Mouse (Mus musculus): ENCODE data around the gene Mcee. TPM values are rescaled to one million over a fixed set of nuclear protein-coding genes. Genes with fewer than 3 reads are reported as not detected.

Gene Mcee
- total and polyA plus RNA-seq, 3 experiments, result 18.2 to 22.6 TPM; not detected in 1

DNA sequence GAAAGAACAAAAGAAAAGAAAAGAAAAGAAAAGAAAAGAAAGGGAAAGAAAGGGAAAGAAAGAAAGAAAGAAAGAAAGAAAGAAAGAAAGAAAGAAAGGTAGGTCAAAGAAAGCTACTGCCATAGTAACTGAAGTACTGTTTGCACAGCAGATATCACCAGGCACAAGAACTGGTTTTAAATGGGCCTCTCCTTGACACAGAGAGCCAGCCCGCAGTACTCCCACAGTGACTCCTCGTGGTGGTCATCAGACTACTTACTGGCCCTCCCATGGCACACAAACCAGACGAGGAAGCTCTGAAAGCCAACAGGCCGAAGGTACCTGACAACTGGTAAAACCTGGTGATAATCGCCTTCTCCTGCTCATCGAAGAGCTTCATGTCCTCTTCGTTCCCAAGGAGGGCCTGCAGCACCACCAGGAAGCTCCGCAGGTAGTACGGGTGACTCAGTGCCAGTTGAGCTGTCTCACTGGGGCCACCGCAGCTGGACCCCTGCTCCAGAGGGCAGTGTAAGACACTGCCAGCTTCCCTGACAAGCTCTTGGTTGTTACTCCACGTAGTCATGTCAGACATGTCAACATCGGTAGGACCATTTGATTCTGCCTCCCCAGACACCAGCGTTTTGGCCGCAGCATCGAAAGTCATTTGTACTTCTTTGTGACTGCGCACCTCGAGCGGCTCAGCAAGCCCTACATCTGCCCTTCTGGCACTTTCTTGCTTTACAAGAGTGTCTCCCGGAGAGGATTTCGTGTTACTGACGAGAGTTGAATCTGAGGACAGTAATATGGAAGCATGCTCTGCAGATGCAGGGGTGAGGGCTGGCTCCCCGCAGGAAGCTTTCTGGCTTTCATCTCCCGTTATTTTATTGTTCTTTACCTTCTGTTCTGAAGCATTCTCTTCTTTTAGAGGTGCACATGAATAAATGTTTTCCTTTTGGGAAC lies 20.2 kb upstream of the Mcee start:
- peaks cover 3 to 4% of the 10 kb centered on the region in 2 experiments for H3K36me3 ChIP-seq (ENCODE audit: control insufficient read depth in 1 of 2, insufficient read depth in 2 of 2, low read length in 2 of 2)
- H3K4me3 ChIP-seq (ENCODE audit: control insufficient read depth in 1 of 2, insufficient read depth in 1 of 2, low read depth in 2 of 2, low read length in 2 of 2), result no peak overlapping the region
- TF ChIP-seq ZNF384 (IDR thresholded peaks at IDR 0.05; ENCODE audit: low read depth, low read length) (no peak), BHLHE40 (IDR thresholded peaks at IDR 0.05; ENCODE audit: borderline replicate concordance, low read depth, low read length) (no peak), POLR2A (IDR thresholded peaks at IDR 0.05; ENCODE audit: control insufficient read depth in 1 of 2, insufficient read depth in 1 of 2, low read depth in 1 of 2, low read length in 2 of 2, poor library complexity in 1 of 2) (no peak), UBTF (IDR thresholded peaks at IDR 0.05; ENCODE audit: borderline replicate concordance, insufficient read depth, low read depth, low read length) (no peak)

DNA sequence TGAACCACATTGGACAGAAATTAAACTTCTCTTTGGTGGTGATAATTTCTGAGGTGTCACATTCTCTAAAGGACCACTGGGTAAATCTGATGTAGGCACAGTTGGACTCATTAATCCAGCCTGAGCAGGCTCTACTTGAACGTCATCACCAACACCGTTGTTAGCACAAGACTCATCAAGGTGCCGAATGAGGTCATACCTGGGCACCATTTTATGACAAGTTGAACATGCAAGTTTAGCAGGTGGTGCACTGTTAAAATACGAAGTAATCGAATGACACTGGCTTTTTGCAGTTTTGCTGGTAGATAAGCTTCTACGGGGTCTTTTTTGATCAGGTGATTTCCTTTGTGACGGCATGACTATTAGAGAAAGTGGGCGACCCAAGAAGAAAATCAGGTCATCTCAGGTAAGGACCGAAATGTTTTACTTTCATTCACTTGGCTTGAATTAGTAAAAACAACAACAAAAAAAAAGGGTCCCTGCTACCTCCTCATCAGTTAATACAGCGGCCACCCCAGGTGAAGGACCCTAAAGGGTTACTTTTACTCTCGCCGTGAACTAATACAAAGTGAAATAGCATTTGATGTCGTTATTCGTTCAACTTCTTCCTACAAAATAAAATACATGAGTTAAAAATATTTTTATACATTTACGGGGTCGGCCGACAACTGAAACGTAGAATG lies 19.1 kb upstream of the Mcee start:
- H3K9ac ChIP-seq (ENCODE audit: control insufficient read depth, low read depth, low read length, poor library complexity, severe bottlenecking), result peak overlapping the region; percentile 99
- peak overlapping the region; percentile 81 to 98 for H3K4me3 ChIP-seq (ENCODE audit: control insufficient read depth in 1 of 2, insufficient read depth in 1 of 2, low read depth in 2 of 2, low read length in 2 of 2)
- peak; percentile 28 for DNase-seq (ENCODE audit: low read depth, low spot score)
- H3K36me3 ChIP-seq (ENCODE audit: control insufficient read depth in 1 of 2, insufficient read depth in 2 of 2, low read length in 2 of 2), result peaks cover 3 to 6% of the 10 kb centered on the region in 2 experiments
- TF ChIP-seq GATA1 (IDR thresholded peaks at IDR 0.05; ENCODE audit: low read depth, low read length), result 0 out of 2 replicates have a peak, but pooled peaks have one; percentile 33
- TF ChIP-seq BHLHE40 (IDR thresholded peaks at IDR 0.05; ENCODE audit: borderline replicate concordance, low read depth, low read length), result no peak
- peak; percentile 66 for TF ChIP-seq ZNF384 (IDR thresholded peaks at IDR 0.05; ENCODE audit: low read depth, low read length)
- no peaks in the 10 kb centered on the region for H3K27me3 ChIP-seq (ENCODE audit: control insufficient read depth in 1 of 2, insufficient read depth in 2 of 2, low read length in 2 of 2)
- H3K27ac ChIP-seq (ENCODE audit: control insufficient read depth, low read depth, low read length), result peak overlapping the region; percentile 99
- H3K9me3 ChIP-seq (replicated peaks; ENCODE audit: insufficient read depth, low read length), result no peaks in the 10 kb centered on the region
- H3K4me1 ChIP-seq (ENCODE audit: control insufficient read depth in 1 of 2, insufficient read depth in 2 of 2, low read length in 2 of 2), result peaks cover 0 to 3% of the 10 kb centered on the region in 2 experiments; a peak in 1 of 4 replicates
- H3K79me2 ChIP-seq (ENCODE audit: control insufficient read depth, insufficient read depth, low read length, poor library complexity), result peaks cover 2% of the 10 kb centered on the region; the same call in 1 of the 2 replicates

More for the DNA sequence above, 20.2 kb upstream of the Mcee start:
- Histone ChIP-seq H3K27me3 (ENCODE audit: control insufficient read depth in 1 of 2, insufficient read depth in 2 of 2, low read length in 2 of 2) (no peaks in the 10 kb centered on the region), H3K4me1 (ENCODE audit: control insufficient read depth in 1 of 2, insufficient read depth in 2 of 2, low read length in 2 of 2) (peaks cover 0 to 3% of the 10 kb centered on the region in 2 experiments; a peak in 1 of 4 replicates), H3K27ac (ENCODE audit: control insufficient read depth, low read depth, low read length) (no peak overlapping the region), H3K79me2 (ENCODE audit: control insufficient read depth, insufficient read depth, low read length, poor library complexity) (peaks cover 2% of the 10 kb centered on the region; the same call in 1 of the 2 replicates), H3K9ac (ENCODE audit: control insufficient read depth, low read depth, low read length, poor library complexity, severe bottlenecking) (no peak overlapping the region), H3K9me3 (replicated peaks; ENCODE audit: insufficient read depth, low read length) (no peaks in the 10 kb centered on the region)
- DNase-seq (ENCODE audit: low read depth, low spot score), result no peak

DNA sequence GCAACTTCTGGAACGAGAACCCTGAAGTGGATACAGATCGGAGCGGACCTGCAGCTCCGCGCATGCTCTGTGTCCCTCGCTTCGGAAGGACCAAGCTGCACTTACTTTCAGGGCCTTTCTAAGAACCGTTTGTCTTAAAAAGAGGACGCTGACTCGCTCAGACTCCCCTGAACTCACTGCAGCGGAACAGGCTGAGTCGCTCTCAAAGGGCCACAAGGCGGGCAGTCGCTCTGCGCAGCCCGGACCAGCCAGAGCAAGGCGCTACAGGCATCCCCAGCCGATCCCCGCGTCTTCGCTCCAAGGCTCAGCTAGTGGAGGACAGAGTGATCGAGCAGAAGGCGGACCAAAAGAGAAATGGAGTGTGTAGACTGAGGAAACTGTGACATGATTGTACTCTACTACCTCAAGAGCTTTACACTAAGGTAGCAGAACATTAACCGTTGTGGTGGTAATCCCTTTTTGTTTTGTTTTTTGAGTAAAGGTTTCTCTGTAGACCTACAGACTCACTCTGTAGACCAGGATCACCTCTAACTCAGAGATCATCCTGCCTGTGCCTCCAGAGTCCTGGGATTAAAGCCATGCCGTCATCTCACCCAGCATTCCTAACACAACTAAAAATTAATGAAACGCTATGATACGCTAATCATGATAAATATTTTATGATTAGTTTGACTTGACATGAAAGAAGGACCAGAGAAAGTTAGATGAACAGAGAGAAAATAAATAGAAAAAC lies 18.4 kb upstream of the Mcee start, which contains the start of gene Fan1:
Gene Fan1 (minus strand): TSS at position 266 of the 733 bp plus-strand sequence.
- peaks cover 0 to 3% of the 10 kb centered on the region in 2 experiments; a peak in 1 of 4 replicates for H3K4me1 ChIP-seq (ENCODE audit: control insufficient read depth in 1 of 2, insufficient read depth in 2 of 2, low read length in 2 of 2)
- H3K27ac ChIP-seq (ENCODE audit: control insufficient read depth, low read depth, low read length), result peak within 1 kb of the TSS; percentile 99
- H3K36me3 ChIP-seq (ENCODE audit: control insufficient read depth in 1 of 2, insufficient read depth in 2 of 2, low read length in 2 of 2), result peaks cover 3 to 9% of the 10 kb centered on the region in 2 experiments
- H3K27me3 ChIP-seq (ENCODE audit: control insufficient read depth in 1 of 2, insufficient read depth in 2 of 2, low read length in 2 of 2), result no peaks in the 10 kb centered on the region
- H3K79me2 ChIP-seq (ENCODE audit: control insufficient read depth, insufficient read depth, low read length, poor library complexity), result peaks cover 2% of the 10 kb centered on the region; the same call in 1 of the 2 replicates
- peak within 1 kb of the TSS; percentile 81 to 98 for H3K4me3 ChIP-seq (ENCODE audit: control insufficient read depth in 1 of 2, insufficient read depth in 1 of 2, low read depth in 2 of 2, low read length in 2 of 2)
- H3K9ac ChIP-seq (ENCODE audit: control insufficient read depth, low read depth, low read length, poor library complexity, severe bottlenecking), result peak within 1 kb of the TSS; percentile 99
- no peaks in the 10 kb centered on the region for H3K9me3 ChIP-seq (replicated peaks; ENCODE audit: insufficient read depth, low read length)
- DNase-seq (ENCODE audit: low read depth, low spot score), result peak; percentile 91
- TF ChIP-seq CTCF (IDR thresholded peaks at IDR 0.05 in 2 of 3, conservative IDR thresholded peaks at IDR 0.05 in 1 of 3; ENCODE audit: control insufficient read depth in 1 of 3, insufficient read depth in 1 of 3, low read depth in 2 of 3, low read length in 3 of 3, poor library complexity in 1 of 3, severe bottlenecking in 1 of 3) (no peak), HCFC1 (IDR thresholded peaks at IDR 0.05; ENCODE audit: low read depth, low read length) (peak; percentile 90), GABPA (IDR thresholded peaks at IDR 0.05; ENCODE audit: low read depth, low read length) (no peak), E2F4 (IDR thresholded peaks at IDR 0.05; ENCODE audit: borderline replicate concordance, low read depth, low read length) (no peak), MAFK (IDR thresholded peaks at IDR 0.05; ENCODE audit: borderline replicate concordance, low read depth, low read length) (no peak), USF2 (IDR thresholded peaks at IDR 0.05; ENCODE audit: borderline replicate concordance in 1 of 2, insufficient read depth in 1 of 2, low read depth in 1 of 2, low read length in 2 of 2) (no peak), ZC3H11A (IDR thresholded peaks at IDR 0.05; ENCODE audit: low read depth, low read length) (no peak), UBTF (IDR thresholded peaks at IDR 0.05; ENCODE audit: borderline replicate concordance, insufficient read depth, low read depth, low read length) (no peak), EP300 (IDR thresholded peaks at IDR 0.05; ENCODE audit: low read depth in 1 of 2, low read length in 2 of 2) (no peak), ZKSCAN1 (IDR thresholded peaks at IDR 0.05; ENCODE audit: low read depth, low read length) (no peak), CHD1 (IDR thresholded peaks at IDR 0.05; ENCODE audit: low read depth, low read length) (no peak), POLR2AphosphoS5 (IDR thresholded peaks at IDR 0.05; ENCODE audit: borderline replicate concordance, low read depth, low read length) (no peak), USF1 (IDR thresholded peaks at IDR 0.05; ENCODE audit: low read depth, low read length) (no peak), POLR2A (IDR thresholded peaks at IDR 0.05; ENCODE audit: control insufficient read depth in 1 of 2, insufficient read depth in 1 of 2, low read depth in 1 of 2, low read length in 2 of 2, poor library complexity in 1 of 2) (peak; percentile 69 to 86; a peak in 3 of 4 replicates), RCOR1 (IDR thresholded peaks at IDR 0.05; ENCODE audit: low read depth, low read length) (no peak)

All from MEL (cell line).